Mouse (Mus musculus): ENCODE measurements around the gene Synpo2.

Synpo2 gene

DNA sequence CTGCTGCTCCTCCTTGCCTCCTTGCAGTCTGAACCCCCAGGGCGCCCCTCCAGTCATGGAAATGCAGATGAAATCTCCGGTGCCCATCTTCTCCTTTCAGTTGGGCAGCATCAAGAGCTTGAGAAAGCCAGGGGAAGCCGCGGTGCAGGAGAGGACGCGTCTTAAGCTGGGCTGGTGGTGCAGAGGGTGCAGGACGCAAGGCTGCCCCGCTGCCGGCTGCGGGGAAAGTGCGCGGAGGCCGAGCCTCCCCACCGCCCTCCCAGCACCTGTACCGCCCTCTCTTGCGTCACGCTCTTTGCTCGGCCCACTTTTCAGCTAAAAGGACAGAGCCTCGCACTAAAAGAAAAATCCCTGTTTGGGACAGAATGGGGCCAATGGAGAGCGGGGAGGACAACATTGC, at the start of gene Synpo2:
Gene Synpo2, minus strand, starts transcription at position 229 of the 400 bp plus-strand sequence.
- DNase-seq (ENCODE audit: low spot score in 2 of 2), result peak in 1 of 2 experiments; percentile 13

DNA sequence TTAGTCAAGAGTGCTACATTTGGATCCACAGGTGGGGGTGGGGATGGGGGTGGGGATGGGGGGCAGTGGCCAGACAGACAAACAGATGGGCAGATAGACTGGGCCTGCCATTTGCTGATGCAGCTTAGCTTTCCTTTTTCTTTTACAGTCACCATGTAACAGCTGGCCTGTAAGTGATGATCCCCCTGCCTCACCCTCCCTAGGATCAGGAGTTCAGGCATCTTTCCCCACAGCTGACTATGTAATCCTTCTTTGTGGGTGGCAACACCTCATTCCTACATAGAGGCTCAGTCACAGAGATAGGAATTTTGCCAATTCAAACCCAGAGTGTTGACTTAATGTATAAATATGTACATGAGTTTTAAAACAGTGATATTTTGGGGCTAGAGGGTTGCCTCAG, 49.7 kb upstream of the Synpo2 start:
- DNase-seq (ENCODE audit: low spot score in 2 of 2), result no peak

DNA sequence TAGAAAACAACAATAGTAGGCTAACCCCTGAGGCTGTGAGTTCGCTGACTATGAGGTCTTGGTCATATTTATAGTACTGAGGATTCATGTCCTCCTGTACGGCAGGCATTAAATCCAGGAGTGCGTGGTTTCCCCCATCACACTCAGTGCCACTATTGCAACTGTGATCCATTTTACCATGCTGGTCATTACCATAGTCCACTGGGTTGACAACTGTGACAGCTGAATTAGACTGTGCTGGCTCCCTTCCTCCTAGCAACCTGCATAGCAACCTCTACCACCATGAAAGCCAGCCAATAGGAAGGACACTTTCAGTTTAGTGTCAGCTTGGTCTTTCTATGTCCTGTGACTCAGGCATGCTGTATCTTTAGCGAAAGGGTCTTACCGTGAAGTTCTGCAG, 48.3 kb upstream of the Synpo2 start:
- no peak for DNase-seq (ENCODE audit: low spot score in 2 of 2)

DNA sequence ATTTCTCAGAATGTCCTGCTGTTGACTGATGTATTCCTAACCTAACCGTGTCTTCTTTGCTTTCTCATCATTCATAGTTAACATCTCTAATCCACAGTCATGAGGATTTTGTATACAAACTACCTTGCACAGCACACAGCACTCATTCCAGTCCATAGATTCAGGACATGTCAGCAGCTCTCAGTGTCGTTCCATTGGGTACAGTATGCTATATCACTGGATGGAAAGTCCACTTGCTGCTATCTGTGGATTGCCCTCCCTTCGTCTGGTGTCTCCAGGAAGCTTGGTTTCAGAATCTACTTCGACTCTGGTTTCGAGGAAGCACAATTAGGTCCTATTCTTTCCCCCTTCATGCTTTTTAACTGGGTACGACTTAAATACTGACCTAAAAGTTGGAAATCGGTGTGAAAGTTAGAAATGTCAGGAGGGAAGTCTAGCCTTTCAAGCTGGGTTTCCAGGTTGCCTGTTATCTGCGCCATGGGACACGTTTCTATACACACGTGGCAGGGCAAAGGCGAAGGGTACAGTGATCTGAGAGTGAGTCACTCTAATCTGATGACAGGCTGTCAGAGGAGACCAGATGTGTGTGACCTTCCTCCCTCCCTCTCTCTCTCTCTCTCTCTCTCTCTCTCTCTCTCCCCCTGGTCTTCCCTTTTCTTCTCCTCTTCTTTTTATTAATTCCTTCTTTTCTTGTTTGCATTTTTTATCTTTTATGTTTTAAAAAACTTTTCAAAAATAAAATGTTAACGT, 47.1 kb upstream of the Synpo2 start:
- no peak for DNase-seq (ENCODE audit: low spot score in 2 of 2)

DNA sequence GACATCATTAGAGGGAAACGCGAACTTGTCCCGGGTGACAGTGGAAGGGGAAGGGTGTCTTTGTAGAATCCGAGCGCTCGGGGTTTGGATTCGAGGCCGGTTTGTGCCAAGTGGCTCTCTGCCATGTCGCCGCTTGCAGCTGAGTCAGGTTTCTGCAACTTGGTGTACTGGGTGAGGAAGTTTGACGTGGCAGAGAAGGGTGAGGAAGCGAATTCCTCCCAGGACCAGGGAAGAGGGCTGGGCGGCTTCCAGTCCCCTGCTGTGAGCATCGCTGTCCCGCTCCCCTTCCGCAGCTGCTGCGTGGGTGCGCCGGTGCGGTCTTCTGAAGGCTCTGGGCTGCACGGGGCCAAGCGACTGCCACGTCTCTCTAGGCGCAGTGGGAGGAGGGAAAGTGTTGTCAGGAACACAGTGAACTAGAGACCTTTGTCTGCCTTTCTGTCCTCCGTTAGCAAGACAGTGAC, 31.8 kb upstream of the Synpo2 start:
- peak in 1 of 2 experiments; percentile 8 for DNase-seq (ENCODE audit: low spot score in 2 of 2)

DNA sequence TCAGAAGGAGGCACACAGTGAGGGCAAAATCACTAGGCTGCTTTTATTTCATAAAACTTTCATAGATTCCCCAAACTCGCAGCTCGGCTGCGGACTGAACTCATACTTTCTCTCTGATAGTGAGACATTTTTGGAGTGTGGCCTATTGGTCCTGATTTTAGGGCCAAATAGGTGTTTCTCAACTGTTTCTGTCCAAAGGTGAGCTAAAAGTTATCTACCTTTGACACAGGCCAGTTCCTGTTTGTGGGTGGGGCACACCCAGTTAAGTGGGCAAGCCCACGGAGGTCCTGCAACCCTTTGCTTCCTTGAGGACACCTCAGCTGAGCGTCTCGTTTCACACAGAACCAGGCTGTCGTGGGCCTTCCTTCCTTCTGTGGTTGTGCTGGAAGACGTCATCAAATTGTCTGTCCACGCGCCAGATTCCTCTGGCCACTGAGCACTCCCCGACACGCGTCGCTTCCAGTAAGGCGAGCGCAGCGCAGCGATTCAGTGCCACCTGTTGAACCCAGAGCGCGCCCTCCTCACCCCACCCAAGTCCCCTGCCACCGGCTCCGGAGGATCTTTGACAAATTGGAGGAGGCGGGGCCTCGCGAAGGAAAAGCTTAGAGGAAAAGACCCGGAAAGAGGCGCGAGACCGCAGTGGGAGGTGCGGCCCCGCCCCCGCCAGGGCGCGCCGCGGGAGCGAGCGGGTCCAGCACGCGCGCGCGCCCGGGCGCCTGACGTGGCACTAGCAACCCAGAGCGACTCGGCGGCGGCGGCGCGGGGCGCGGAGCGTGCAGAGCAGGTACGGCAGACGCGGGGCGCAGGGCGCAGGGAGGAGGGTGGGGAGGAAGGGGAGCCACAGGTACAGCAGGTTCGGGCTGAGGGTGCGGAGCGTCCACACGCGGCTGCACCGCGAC, 31.1 kb upstream of the Synpo2 start, which contains the start of gene Sec24d:
Gene Sec24d, plus strand, starts transcription at position 703 of the 899 bp plus-strand sequence.
- DNase-seq (ENCODE audit: low spot score in 2 of 2), result peak; percentile 45 to 47

DNA sequence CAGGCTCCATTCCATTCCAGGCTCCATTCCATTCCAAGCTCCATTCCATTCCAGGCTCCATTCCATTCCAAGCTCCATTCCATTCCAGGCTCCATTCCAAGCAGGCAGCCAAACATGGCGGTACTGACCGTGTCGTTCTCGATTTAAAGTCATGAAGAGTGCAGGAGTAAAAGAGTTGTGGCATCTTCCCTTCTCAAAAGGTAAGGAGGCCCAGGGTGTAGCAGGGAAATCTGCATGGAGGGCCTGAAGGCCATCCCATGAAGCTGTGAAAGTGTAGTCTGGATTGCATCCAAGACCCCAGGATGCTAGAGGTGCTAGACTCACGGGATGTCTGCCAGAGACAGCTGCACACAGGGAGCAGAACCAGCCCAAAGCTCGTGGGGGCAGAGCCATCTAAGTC, 28.8 kb upstream of the Synpo2 start:
- no peak for DNase-seq (ENCODE audit: low spot score in 2 of 2)

DNA sequence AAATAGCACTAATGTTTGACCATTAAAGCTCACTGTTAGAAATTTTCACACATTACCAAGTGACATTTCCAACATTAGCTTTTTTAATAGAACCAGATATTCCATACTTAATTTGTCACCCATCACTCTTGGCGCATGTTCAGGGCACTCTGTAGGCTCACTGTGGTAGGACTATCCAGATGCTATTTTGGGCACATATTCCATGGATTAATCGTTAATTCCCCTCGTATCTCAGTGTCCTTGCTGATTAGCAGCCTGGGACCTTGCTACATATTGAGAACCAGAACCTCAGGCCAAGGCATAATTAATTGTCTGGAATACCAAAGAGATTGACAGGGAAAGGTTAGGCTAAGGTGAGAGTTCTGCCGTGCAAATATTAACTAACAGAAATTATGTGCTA, 22.8 kb upstream of the Synpo2 start:
- DNase-seq (ENCODE audit: low spot score in 2 of 2), result no peak

DNA sequence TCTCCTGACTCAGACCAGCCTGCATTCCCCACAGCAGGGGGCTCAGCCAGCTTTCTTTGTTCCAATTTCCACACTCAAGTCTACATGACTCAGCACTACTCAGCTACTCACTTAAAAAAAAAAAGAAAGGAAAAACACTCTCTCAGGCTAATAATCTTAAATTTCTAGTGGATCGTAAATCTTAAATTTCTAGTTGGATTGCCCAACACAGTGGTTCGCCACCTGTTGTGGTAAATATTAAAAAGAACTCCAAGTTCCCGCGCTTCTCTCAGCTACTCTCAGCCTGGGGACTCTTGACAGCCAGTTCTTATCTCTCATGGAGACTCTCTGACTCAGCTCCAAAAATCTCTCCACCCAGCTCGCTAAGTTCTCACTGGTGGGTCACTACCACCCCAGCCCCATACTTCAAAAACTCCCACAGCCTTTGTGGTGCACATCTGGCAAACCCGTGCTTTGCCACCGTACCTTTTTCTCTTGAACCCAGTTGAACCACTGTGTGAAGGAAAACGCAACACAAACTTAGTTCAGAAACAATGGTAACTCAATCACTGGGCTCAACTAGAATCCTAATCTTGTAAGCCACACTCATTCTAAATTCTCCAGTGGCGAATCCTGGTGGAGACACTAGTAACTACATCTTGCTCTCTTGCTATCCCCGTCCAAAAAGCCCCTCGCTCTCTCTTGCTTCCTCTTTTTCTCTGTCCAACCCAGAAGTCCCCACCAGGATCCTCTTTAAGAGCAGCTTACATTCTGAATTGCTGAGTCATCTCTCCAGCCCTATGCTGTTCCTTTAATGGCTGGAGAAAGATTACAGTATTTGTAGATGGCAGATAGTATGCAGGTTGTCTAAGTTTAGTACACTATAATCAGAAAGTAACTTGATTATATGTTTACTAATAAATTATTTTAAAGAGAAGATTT, 20.5 kb upstream of the Synpo2 start:
- DNase-seq (ENCODE audit: low spot score in 2 of 2), result no peak

DNA sequence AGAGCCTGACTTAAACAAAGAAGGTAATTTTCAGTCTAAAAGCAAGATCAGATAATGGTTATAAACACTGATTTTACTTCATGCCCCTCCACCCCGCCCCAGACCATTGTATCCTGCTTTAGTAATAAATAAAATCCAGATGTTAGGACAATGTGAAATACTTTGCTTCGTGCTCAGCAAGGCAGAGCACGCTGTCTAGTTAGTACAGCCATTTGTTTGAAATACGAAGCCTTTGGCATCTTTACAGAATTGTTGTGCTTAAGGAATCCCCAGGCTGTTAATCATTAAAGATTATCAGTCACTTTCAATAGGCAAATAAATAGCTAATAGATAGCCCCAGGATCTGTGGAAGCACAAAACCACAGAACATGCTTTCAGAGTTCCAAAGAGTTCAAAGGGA, 9.7 kb upstream of the Synpo2 start:
- no peak for DNase-seq (ENCODE audit: low spot score in 2 of 2)

DNA sequence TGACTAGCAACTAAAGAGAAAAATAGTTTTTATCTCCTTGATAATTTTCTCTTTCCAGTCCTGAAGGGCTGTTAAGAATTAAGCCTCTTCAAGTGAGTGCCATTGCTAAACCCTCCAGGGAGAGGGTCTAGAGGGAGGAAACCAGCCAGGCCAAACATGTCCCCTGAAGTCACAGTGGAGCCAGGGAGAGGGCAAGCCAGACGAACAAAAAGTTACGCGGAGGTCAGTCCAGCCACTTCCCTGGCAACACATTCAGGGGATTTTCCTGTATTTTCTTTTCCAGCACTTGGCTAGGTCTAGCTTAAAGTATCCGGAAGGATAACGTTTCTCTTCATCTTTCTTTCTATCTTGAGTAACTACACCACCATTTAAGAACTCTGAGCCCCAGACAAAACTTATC, 8.4 kb upstream of the Synpo2 start:
- DNase-seq (ENCODE audit: low spot score in 2 of 2), result no peak

DNA sequence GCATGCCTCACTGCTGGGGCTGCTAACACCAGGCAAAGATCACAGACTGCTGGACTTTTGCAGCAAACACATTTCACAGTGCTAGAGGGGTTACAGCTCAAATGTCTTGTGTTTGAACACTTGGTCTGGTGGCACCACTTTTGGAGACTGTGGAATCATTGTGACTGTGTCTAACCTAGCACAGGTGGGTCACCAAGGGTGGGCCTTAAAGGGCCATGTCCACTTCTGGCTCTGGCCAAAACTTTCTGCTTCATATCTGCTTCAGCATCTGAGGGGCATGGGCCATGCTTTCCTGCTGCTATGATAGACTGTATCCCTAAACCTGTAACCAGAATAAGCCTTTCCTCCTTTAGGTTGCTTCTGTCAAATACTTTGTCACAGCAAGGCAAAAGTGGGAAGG, 1.5 kb upstream of the Synpo2 start:
- DNase-seq (ENCODE audit: low spot score in 2 of 2), result no peak

DNA sequence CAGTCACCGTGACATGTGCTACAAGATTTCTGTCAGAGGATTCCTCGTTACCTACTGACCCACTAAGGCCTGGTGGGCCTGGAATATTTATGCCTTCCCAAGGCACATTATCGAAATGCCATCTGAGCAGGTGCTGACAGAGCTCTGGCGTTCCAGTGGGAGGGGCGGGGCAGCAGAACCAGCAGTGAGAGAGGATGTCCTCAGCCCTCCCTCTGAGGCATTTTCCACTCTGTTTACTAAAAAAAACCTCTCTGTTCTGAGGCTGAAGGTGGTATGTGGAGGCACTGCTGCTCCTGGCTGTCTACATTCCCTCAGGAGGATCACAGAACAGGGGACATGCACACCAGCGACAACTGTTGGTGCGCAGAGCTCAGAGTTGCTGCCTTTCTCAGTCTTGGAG, 1.1 kb upstream of the Synpo2 start:
- DNase-seq (ENCODE audit: low spot score in 2 of 2), result no peak

DNA sequence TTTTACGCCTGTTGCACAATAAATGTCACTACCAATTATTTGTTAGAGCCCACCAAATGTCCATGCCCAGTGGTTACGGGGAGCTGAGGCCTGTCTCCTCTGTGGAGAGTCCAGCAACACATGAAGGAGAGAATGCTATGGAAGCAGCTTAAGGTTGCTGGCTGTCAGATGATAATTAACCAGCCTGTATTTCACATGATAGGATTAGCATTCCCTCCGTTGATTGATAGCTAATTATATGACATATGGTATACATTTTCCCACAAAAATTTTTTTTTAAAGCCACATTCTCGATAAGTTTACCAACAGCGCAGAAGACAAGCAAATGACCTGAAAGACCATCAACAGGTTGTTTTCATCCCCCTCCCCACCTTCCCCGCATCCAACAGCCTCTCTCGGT, 454 bp downstream of the Synpo2 start:
- DNase-seq (ENCODE audit: low spot score in 2 of 2), result no peak

DNA sequence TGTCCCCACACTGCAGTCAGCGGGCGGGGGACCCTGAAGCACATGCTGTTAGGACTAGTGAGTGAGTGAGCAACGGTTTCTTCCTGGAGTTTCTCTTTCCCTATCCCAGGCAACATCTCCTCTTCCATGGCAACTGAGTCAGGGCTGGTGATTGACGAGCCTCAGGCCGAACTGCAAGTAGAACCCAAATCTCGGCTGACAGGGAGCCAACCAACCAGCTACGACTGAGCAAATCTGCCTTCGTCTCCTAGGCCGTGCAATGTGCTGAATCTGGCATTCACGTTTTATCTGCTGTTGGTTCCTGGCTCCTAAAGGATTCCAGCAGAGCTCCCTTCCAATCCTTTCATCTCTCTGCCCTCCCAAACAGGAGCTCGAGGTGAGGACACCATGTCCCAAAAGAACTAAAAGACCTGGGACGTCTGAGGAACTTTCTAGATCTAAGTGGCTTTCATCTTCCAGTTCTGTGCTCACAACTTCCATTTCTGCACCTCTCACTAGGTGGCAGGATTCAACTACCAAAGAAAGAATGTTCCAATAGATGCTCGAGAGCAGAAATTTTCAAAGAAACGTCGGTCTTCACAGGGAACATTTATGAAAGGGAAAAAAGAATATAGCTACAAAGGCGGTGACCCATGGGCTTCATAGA, 1.6 kb downstream of the Synpo2 start:
- no peak for DNase-seq (ENCODE audit: low spot score in 2 of 2)

DNA sequence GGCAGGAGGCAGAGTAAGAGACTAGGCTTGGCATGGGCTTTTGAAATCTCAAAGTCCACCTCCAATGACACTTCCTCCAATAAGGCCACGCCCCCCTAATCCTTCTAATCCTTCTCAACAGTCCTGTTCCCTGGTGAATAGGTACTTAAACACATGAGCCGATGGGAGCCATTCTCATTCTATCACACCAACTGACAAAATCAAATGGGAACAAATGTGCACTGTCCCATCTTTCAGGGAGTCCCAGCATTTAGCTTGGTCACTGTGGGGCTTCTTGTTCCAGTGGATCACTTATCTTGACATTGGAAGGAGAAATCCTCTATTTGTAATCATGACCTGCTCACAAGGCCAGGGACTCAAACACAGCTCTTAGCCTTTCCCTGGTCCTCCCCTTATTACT, 4.3 kb downstream of the Synpo2 start:
- no peak for DNase-seq (ENCODE audit: low spot score in 2 of 2)

DNA sequence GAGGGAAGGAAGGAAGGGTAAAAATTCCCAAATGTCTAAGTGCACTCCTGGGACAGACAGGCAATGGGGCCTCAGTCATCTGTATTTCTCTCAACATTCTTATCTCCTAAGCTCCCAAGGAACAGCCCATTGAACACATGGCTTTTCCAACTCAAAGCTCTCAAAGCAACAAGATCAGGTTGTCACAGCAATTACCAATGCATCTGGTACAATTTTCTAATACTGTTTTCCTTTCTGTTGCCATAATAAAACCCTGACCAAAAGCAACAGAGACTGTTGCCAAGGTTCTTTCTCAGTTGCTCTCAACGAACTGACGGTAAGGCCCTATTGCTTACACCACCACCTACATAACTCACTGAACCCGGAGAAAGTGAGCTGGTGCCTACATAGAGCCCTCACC, 8.7 kb downstream of the Synpo2 start:
- DNase-seq (ENCODE audit: low spot score in 2 of 2), result no peak

DNA sequence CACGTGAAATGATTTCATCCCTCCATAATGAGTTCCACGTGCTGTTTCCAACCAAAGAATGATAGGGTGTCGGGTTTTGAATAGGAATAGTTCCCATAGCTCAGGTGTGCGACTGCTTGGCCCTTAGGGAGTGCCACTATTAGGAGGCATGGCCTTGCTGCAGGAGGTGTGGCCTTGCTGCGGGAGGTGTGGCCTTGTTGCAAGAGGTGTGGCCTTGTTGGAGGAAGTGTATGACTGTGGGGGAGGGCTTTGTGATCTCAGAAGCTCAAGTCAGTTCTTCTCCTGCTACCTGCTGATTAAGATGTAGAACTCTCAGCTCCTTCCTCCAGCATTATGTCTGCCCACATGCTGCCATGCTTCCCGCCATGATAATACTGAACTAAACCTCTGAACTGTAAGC, 17.3 kb downstream of the Synpo2 start:
- no peak for DNase-seq (ENCODE audit: low spot score in 2 of 2)

DNA sequence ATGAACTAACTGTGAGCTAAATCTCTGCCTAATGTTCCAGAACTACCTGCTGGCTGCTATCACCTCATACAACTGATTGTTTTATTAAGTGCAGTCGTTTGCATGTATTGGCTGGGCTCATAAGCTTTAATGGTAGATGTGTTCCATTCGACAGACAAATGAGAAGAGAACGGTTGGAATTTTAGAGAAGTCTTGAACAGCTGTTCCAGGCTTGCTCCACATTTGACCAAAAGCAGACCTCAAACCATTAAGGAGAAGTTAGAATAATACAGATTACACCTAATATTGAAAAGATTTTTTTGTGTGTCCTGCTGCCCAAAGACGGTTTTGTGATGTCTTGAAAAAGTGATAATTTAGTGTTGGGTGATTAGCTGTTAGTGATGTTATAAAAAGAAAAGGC, 27.1 kb downstream of the Synpo2 start:
- DNase-seq (ENCODE audit: low spot score in 2 of 2), result no peak

DNA sequence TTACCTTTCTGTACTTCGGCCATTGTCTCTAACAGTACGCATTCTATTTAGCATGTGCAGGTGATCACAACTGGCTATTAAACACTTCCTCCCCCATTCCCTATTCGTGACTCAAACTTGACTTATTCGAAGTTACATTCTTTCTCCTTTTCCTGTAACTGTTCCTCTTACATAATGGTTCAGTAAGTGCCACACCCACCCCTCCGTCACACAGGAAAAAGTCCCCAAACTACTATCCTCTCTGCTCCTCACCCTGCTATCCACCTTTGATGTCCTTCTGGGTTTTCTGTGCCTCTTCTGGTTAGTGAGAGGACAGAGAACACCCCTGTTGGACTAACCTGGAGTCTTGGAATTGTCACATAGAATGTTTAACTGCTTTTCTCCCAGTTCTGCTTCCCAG, 28.6 kb downstream of the Synpo2 start:
- DNase-seq (ENCODE audit: low spot score in 2 of 2), result no peak

DNA sequence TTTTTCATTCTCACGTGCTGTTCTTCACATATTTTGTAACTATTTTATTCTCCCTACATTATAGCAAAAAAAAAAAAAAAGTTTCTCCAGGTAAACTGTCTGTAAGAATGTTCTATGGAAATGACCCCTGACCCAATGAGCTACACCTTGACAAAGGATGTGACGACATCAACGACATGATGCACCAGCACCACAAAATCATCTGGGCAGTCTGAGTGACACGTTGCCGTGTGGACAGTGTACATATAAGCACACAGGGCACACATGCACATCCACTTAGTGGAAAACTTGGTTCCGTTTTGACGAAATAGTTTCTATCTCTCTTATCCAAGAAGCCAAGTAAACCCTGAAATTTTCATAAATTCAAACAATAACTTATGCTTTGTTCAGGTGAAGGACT, 30.5 kb downstream of the Synpo2 start:
- no peak for DNase-seq (ENCODE audit: low spot score in 2 of 2)

All from spleen, postnatal 14 days (tissue).